Mouse (Mus musculus): Measurements from ENCODE around the gene Slc5a3.
"Not testable (repeated sequence)": the region's sequence is repeated elsewhere in the genome, so short reads cannot be mapped to it uniquely, and the experiment has no call there.

Gene Slc5a3

GRCm38 (mm10) chr16:92062832-92063231 is 4.7 kb downstream of the Slc5a3 start:
- DNase-seq (ENCODE audit: low spot score in 2 of 2), result no peak

GRCm38 (mm10) chr16:92064801-92065200 is 6.7 kb downstream of the Slc5a3 start:
- no peak for DNase-seq (ENCODE audit: low spot score in 2 of 2)

- DNase-seq (ENCODE audit: low spot score in 2 of 2), result no peak
These were observed 12.2 kb downstream of the Slc5a3 start for GRCm38 (mm10) chr16:92070338-92070737.

GRCm38 (mm10) chr16:92076797-92077196 is 18.7 kb downstream of the Slc5a3 start:
- no peak for DNase-seq (ENCODE audit: low spot score in 2 of 2)

- DNase-seq (ENCODE audit: low spot score in 2 of 2), result no peak
These were observed 25.8 kb downstream of the Slc5a3 start for GRCm38 (mm10) chr16:92083771-92084453.

- no peak for DNase-seq (ENCODE audit: low spot score in 2 of 2)
These were observed 31.1 kb downstream of the Slc5a3 start for GRCm38 (mm10) chr16:92089225-92089624.

- DNase-seq (ENCODE audit: low spot score in 2 of 2), result no peak
These were observed 33.8 kb downstream of the Slc5a3 start for GRCm38 (mm10) chr16:92091876-92092275.

GRCm38 (mm10) chr16:92098351-92099051 is 40.4 kb downstream of the Slc5a3 start:
- peak in 1 of 2 experiments; percentile 21 for DNase-seq (ENCODE audit: low spot score in 2 of 2)

GRCm38 (mm10) chr16:92099598-92099997 is 41.5 kb downstream of the Slc5a3 start:
- DNase-seq (ENCODE audit: low spot score in 2 of 2), result peak in 1 of 2 experiments; percentile 52

GRCm38 (mm10) chr16:92100111-92100510 is 42.0 kb downstream of the Slc5a3 start:
- DNase-seq (ENCODE audit: low spot score in 2 of 2), result peak in 1 of 2 experiments; percentile 36

GRCm38 (mm10) chr16:92102115-92102514 is 44.0 kb downstream of the Slc5a3 start:
- no peak for DNase-seq (ENCODE audit: low spot score in 2 of 2)

GRCm38 (mm10) chr16:92102931-92103330 is 44.8 kb downstream of the Slc5a3 start:
- not testable (repeated sequence) for DNase-seq (ENCODE audit: low spot score in 2 of 2)

- DNase-seq (ENCODE audit: low spot score in 2 of 2), result no peak
These were observed 45.6 kb downstream of the Slc5a3 start for GRCm38 (mm10) chr16:92103572-92104331.

- DNase-seq (ENCODE audit: low spot score in 2 of 2), result no peak
These were observed 46.1 kb downstream of the Slc5a3 start for GRCm38 (mm10) chr16:92104332-92104590.

GRCm38 (mm10) chr16:92104951-92105350 is 46.8 kb downstream of the Slc5a3 start:
- DNase-seq (ENCODE audit: low spot score in 2 of 2), result no peak

GRCm38 (mm10) chr16:92105631-92106030 is 47.5 kb downstream of the Slc5a3 start:
- DNase-seq (ENCODE audit: low spot score in 2 of 2), result no peak

GRCm38 (mm10) chr16:92107346-92107745 is 49.2 kb downstream of the Slc5a3 start:
- no peak for DNase-seq (ENCODE audit: low spot score in 2 of 2)

- no peak for DNase-seq (ENCODE audit: low spot score in 2 of 2)
These were observed 56.7 kb downstream of the Slc5a3 start for GRCm38 (mm10) chr16:92114706-92115241.

- no peak for DNase-seq (ENCODE audit: low spot score in 2 of 2)
These were observed 57.7 kb downstream of the Slc5a3 start for GRCm38 (mm10) chr16:92115611-92116421.

- DNase-seq (ENCODE audit: low spot score in 2 of 2), result no peak
These were observed 59.5 kb downstream of the Slc5a3 start for GRCm38 (mm10) chr16:92117337-92118209.

All from spleen, postnatal 4 days (tissue).